Mouse (Mus musculus): ENCODE results near the gene Rnf182.

The Rnf182 gene

GRCm38 (mm10) chr13:43698506-43698905 lies 83.0 kb downstream of the Rnf182 start:
- in situ Hi-C loops (cut with MboI, MseI) = no loop called here

- in situ Hi-C loops (cut with MboI, MseI) = loop anchor here (5.0 kb wide), 1 partner anchor 71 kb away; no protein-coding TSS in a partner anchor
Measured at GRCm38 (mm10) chr13:43703471-43703870, 88.0 kb downstream of the Rnf182 start.

- in situ Hi-C loops (cut with MboI, MseI) = loop anchor here (5.0 kb wide), 1 partner anchor 72 kb away; no protein-coding TSS in a partner anchor
Measured at GRCm38 (mm10) chr13:43704533-43705116, 89.1 kb downstream of the Rnf182 start.

GRCm38 (mm10) chr13:43706387-43706786 lies 90.9 kb downstream of the Rnf182 start:
- in situ Hi-C loops (cut with MboI, MseI) = no loop called here

- in situ Hi-C loops (cut with MboI, MseI) = no loop called here
Measured at GRCm38 (mm10) chr13:43709529-43709928, 94.0 kb downstream of the Rnf182 start.

GRCm38 (mm10) chr13:43711708-43712314 lies 96.3 kb downstream of the Rnf182 start:
- in situ Hi-C loops (cut with MboI, MseI) = no loop called here

- in situ Hi-C loops (cut with MboI, MseI) = no loop called here
Measured at GRCm38 (mm10) chr13:43714741-43715140, 99.2 kb downstream of the Rnf182 start.

GRCm38 (mm10) chr13:43715466-43715865 lies 100.0 kb downstream of the Rnf182 start:
- in situ Hi-C loops (cut with MboI, MseI) = no loop called here

- in situ Hi-C loops (cut with MboI, MseI) = no loop called here
Measured at GRCm38 (mm10) chr13:43716514-43717036, 101.1 kb downstream of the Rnf182 start.

GRCm38 (mm10) chr13:43718173-43718572 lies 102.7 kb downstream of the Rnf182 start:
- in situ Hi-C loops (cut with MboI, MseI) = no loop called here

GRCm38 (mm10) chr13:43720496-43720895 lies 105.0 kb downstream of the Rnf182 start:
- in situ Hi-C loops (cut with MboI, MseI) = no loop called here

Data from T-helper 2 cell (primary cell).